Mouse (Mus musculus): Measurements from ENCODE around the gene Apopt1.

The Apopt1 gene

GRCm38 (mm10) chr12:111769816-111770577, 56.9 kb downstream of the Apopt1 start:
- DNase-seq (ENCODE audit: low read depth, low spot score) = no peak

- DNase-seq (ENCODE audit: low read depth, low spot score) = no peak
Observed at GRCm38 (mm10) chr12:111770651-111771050, 57.6 kb downstream of the Apopt1 start.

- no peak for DNase-seq (ENCODE audit: low read depth, low spot score)
Observed at GRCm38 (mm10) chr12:111774156-111774555, 61.1 kb downstream of the Apopt1 start.

GRCm38 (mm10) chr12:111774845-111775244, 61.8 kb downstream of the Apopt1 start:
- DNase-seq (ENCODE audit: low read depth, low spot score) = no peak

- no peak for DNase-seq (ENCODE audit: low read depth, low spot score)
Observed at GRCm38 (mm10) chr12:111777919-111778318, 64.9 kb downstream of the Apopt1 start.

GRCm38 (mm10) chr12:111779544-111779943, 66.5 kb downstream of the Apopt1 start:
- DNase-seq (ENCODE audit: low read depth, low spot score) = no peak

- DNase-seq (ENCODE audit: low read depth, low spot score) = no peak
Observed at GRCm38 (mm10) chr12:111785174-111785573, 72.1 kb downstream of the Apopt1 start.

GRCm38 (mm10) chr12:111787015-111787414, 74.0 kb downstream of the Apopt1 start:
- DNase-seq (ENCODE audit: low read depth, low spot score) = no peak

- no peak for DNase-seq (ENCODE audit: low read depth, low spot score)
Observed at GRCm38 (mm10) chr12:111790090-111790489, 77.0 kb downstream of the Apopt1 start.

GRCm38 (mm10) chr12:111790631-111791030, 77.6 kb downstream of the Apopt1 start:
- no peak for DNase-seq (ENCODE audit: low read depth, low spot score)

- DNase-seq (ENCODE audit: low read depth, low spot score) = no peak
Observed at GRCm38 (mm10) chr12:111791474-111792104, 78.5 kb downstream of the Apopt1 start.

GRCm38 (mm10) chr12:111794102-111794501, 81.0 kb downstream of the Apopt1 start:
- peak; percentile 60 for DNase-seq (ENCODE audit: low read depth, low spot score)

GRCm38 (mm10) chr12:111794526-111795179, 81.6 kb downstream of the Apopt1 start:
- no peak for DNase-seq (ENCODE audit: low read depth, low spot score)

GRCm38 (mm10) chr12:111795180-111795895, 82.3 kb downstream of the Apopt1 start:
- DNase-seq (ENCODE audit: low read depth, low spot score) = no peak

GRCm38 (mm10) chr12:111797251-111797650, 84.2 kb downstream of the Apopt1 start:
- no peak for DNase-seq (ENCODE audit: low read depth, low spot score)

GRCm38 (mm10) chr12:111798493-111798892, 85.4 kb downstream of the Apopt1 start:
- DNase-seq (ENCODE audit: low read depth, low spot score) = no peak

GRCm38 (mm10) chr12:111800459-111801183, 87.6 kb downstream of the Apopt1 start:
- no peak for DNase-seq (ENCODE audit: low read depth, low spot score)

GRCm38 (mm10) chr12:111803538-111803937, 90.5 kb downstream of the Apopt1 start:
- DNase-seq (ENCODE audit: low read depth, low spot score) = no peak

All from skeletal muscle tissue, adult 2 months (tissue).